Mouse (Mus musculus) intestine, embryonic 14.5 days (tissue): ENCODE data around the gene 2510039O18Rik. TPM values are rescaled to one million over a fixed set of nuclear protein-coding genes. Genes with fewer than 3 reads are reported as not detected.

Source experiments
- ATAC-seq: fragments of 200-750 bp; cut with Nextera tagmentation; replicated peaks from 2 replicates; pipeline ENCODE4 v1.8.0; 2017; ENCODE audit warnings: low read depth, moderate number of reproducible peaks, moderate TSS enrichment, moderate library complexity; ENCODE audit not compliant: low FRiP score, low TSS enrichment
- DNase-seq: peaks from one replicate; pipeline ENCODE4 v3.0.0-alpha.2; 2018; ENCODE audit warnings: low spot score
- H3K27ac ChIP-seq: fragments of 300-500 bp; sonication (generic); 2 replicates; pipeline ENCODE4 v1.5.1; 2014; ENCODE audit warnings: low read depth, mild to moderate bottlenecking, control low read depth
- H3K27me3 ChIP-seq: fragments of 300-500 bp; sonication (generic); replicated peaks from 2 replicates; pipeline ENCODE4 v1.6.1; 2014; ENCODE audit warnings: low read length, control low read depth; ENCODE audit not compliant: control insufficient read depth, insufficient read depth
- H3K36me3 ChIP-seq: fragments of 300-500 bp; sonication (generic); 2 replicates; pipeline ENCODE4 v1.6.1; 2014; ENCODE audit warnings: low read length, control low read depth; ENCODE audit not compliant: control insufficient read depth, insufficient read depth
- H3K4me1 ChIP-seq: fragments of 300-500 bp; sonication (generic); replicated peaks from 2 replicates; pipeline ENCODE4 v1.6.1; 2014; ENCODE audit warnings: low read length, control low read depth, mixed read lengths; ENCODE audit not compliant: control insufficient read depth, insufficient read depth
- H3K4me2 ChIP-seq: fragments of 300-500 bp; sonication (generic); 2 replicates; pipeline ENCODE4 v1.6.1; 2014; ENCODE audit warnings: low read length
- H3K4me3 ChIP-seq: fragments of 300-500 bp; sonication (generic); 2 replicates; pipeline ENCODE4 v1.5.1; 2014; ENCODE audit warnings: low read depth, low read length, control low read depth, mixed read lengths
- H3K9ac ChIP-seq: fragments of 300-500 bp; sonication (generic); 2 replicates; pipeline ENCODE4 v1.6.1; 2014; ENCODE audit warnings: mild to moderate bottlenecking, low read length
- H3K9me3 ChIP-seq: fragments of 300-500 bp; sonication (generic); 2 replicates; pipeline ENCODE4 v1.6.1; 2016; ENCODE audit warnings: low read length, control low read depth; ENCODE audit not compliant: control insufficient read depth
- WGBS: fragments of 180-500 bp; shearing (Covaris S2); extraction: QIAGEN DNeasy Blood & Tissue Kit; methylation state at CpG from one replicate; pipeline ENCODE4 v1.1.7; 2014; 5-methylcytosine and 5-hydroxymethylcytosine counted together
- polyA plus RNA-seq: library from polyadenylated mRNA; unstranded; fragments of >200 nt; fragmentation: Nextera tagmentation; extraction: Ambion mirVana; gene quantifications from 2 replicates; pipeline ENCODE4 v1.2.1, GENCODE M21; 2014

2510039O18Rik gene
- polyA plus RNA-seq, 1 experiment from 2014 or later = 21.3 TPM

DNA sequence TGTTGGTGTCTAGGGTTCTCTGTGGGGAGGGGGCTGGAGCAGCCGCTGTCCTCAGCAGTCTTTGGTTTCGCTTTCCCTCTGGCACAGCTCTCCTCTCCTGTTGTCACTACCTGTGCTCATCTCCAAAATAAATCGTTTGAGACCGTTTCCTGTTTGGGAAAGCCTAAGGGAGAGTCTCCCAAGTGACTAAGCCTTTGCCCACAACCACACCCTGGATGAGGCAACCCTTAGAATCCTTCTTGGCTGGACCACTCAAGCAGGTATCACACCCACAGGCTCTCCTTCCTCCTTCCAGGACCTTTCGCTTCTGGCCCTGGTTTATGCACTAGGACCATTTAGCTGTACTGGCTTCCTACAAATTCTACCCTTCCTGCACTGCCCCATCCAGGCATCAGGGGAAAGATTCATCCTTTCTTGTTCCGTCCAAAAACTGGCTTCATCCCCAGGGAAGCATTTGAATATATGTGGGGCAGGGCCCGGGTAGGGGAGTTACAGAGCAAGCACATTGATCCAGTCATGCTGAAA lies 52.9 kb downstream of the 2510039O18Rik start:
- no peaks in the 10 kb centered on the region for H3K27me3 ChIP-seq
- 63% methylated on average over 7 of the region's 7 CpGs for WGBS

DNA sequence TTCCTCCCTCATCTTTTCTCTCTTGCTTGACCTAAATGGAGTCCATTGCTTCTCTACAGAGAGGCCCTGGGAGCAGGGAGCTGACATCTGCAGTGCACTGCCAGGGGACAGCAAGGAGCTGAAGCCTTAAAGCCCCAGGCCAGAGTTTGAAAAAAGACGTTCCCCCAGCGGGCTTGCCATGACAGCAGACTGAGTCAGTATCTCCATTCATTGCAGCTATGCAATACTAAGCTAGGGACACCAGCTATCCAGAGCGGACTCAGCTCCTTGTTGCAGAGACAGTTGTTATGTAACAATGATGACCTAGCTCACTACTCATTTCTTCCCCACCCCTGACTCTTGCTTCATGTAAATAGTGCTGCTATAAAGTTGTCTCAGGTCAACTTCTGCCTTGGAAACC lies 54.6 kb downstream of the 2510039O18Rik start:
- no peak for ATAC-seq

More for the DNA sequence above, 52.9 kb downstream of the 2510039O18Rik start:
- Histone ChIP-seq H3K4me3 (no peak overlapping the region), H3K4me2 (no peak overlapping the region), H3K9me3 (no peaks in the 10 kb centered on the region), H3K4me1 (no peaks in the 10 kb centered on the region), H3K36me3 (no peaks in the 10 kb centered on the region), H3K9ac (no peak overlapping the region), H3K27ac (no peak overlapping the region)
- ATAC-seq (no peak), DNase-seq (no peak)

More for the DNA sequence above, 54.6 kb downstream of the 2510039O18Rik start:
- H3K36me3 ChIP-seq = no peaks in the 10 kb centered on the region
- H3K27ac ChIP-seq = no peak overlapping the region
- no peaks in the 10 kb centered on the region for H3K9me3 ChIP-seq
- no peak overlapping the region for H3K4me3 ChIP-seq
- H3K4me1 ChIP-seq = no peaks in the 10 kb centered on the region
- H3K4me2 ChIP-seq = no peak overlapping the region
- no peak for DNase-seq
- no peaks in the 10 kb centered on the region for H3K27me3 ChIP-seq
- H3K9ac ChIP-seq = no peak overlapping the region
- WGBS = 85% methylated on average over 3 of the region's 3 CpGs

Other genes with a start within 250 kb of the 2510039O18Rik start
- not detected in 2 replicates for gene Zfp534, start 238.3 kb upstream of the 2510039O18Rik start, polyA plus RNA-seq
- gene Zfp984, start 131.1 kb upstream of the 2510039O18Rik start, polyA plus RNA-seq = 8.8 and 11.5 TPM in 2 replicates
- gene Zfp933, start 92.5 kb upstream of the 2510039O18Rik start, polyA plus RNA-seq = 4.7 TPM in 2 replicates
- 32.1 and 34.6 TPM in 2 replicates for gene Miip, start 72.1 kb upstream of the 2510039O18Rik start, polyA plus RNA-seq
- 9.0 and 9.7 TPM in 2 replicates for gene Fv1, start 71.9 kb upstream of the 2510039O18Rik start, polyA plus RNA-seq
- 31.6 and 33.3 TPM in 2 replicates for gene Mfn2, start 36.2 kb upstream of the 2510039O18Rik start, polyA plus RNA-seq
- 40.9 and 44.1 TPM in 2 replicates for gene Plod1, start 4.1 kb upstream of the 2510039O18Rik start, polyA plus RNA-seq
- 0.40 TPM in 1 of 2 replicates, not detected in the other for gene Nppb, start 44.9 kb downstream of the 2510039O18Rik start, polyA plus RNA-seq
- gene Nppa, start 59.8 kb downstream of the 2510039O18Rik start, polyA plus RNA-seq = 0.28 and 0.56 TPM in 2 replicates
- 5.2 and 5.3 TPM in 2 replicates for gene Clcn6, start 97.9 kb downstream of the 2510039O18Rik start, polyA plus RNA-seq
- 17.8 and 18.4 TPM in 2 replicates for gene Mthfr, start 98.2 kb downstream of the 2510039O18Rik start, polyA plus RNA-seq
- 15.9 and 16.4 TPM in 2 replicates for gene Agtrap, start 147.1 kb downstream of the 2510039O18Rik start, polyA plus RNA-seq
- gene Mad2l2, start 189.5 kb downstream of the 2510039O18Rik start, polyA plus RNA-seq = 47.5 and 48.1 TPM in 2 replicates
- 0.19 and 0.34 TPM in 2 replicates for gene Draxin, start 189.8 kb downstream of the 2510039O18Rik start, polyA plus RNA-seq
- 12.6 and 13.2 TPM in 2 replicates for gene Fbxo6, start 211.2 kb downstream of the 2510039O18Rik start, polyA plus RNA-seq
- gene Fbxo44, start 219.6 kb downstream of the 2510039O18Rik start, polyA plus RNA-seq = 13.3 and 14.2 TPM in 2 replicates
- gene Fbxo2, start 219.7 kb downstream of the 2510039O18Rik start, polyA plus RNA-seq = 0.50 and 0.65 TPM in 2 replicates